Mouse (Mus musculus) heart, postnatal 10 days (tissue): ENCODE measurements at regions not wholly inside any gene's neighbourhood (a gene's known extent, or its start where the extent isn't known, plus 50 kb on each side); places are given as distances from the start of the nearest gene placed in this dataset.
A peak's percentile ranks its signal among the peaks of the same experiment; 100 is the strongest.

Source experiments
- DNase-seq, 2 experiments: peaks; one replicate each; pipeline ENCODE4 v3.0.0; 2021
- intact Hi-C: fragments of 180-260 bp; cut with DNase I; formaldehyde crosslinking; loops from one replicate; pipeline ENCODE4 v1.15.1; 2025

- DNase-seq = no peak
- intact Hi-C loops = no loop called here
These were observed 66.2 kb downstream of the A730009L09Rik start for GRCm38 (mm10) chr16:84581166-84581565.

- intact Hi-C loops = no loop called here
- DNase-seq = peak; percentile 11
These were observed 68.4 kb downstream of the A730009L09Rik start for GRCm38 (mm10) chr16:84583323-84583722.

- peak in 1 of 2 experiments; percentile 2 for DNase-seq
These were observed 68.9 kb downstream of the A730009L09Rik start for GRCm38 (mm10) chr16:84583773-84584229.

GRCm38 (mm10) chr16:84584724-84585399 is 69.9 kb downstream of the A730009L09Rik start:
- intact Hi-C loops = no loop called here
- no peak for DNase-seq

More at GRCm38 (mm10) chr16:84583773-84584229, 68.9 kb downstream of the A730009L09Rik start:
- intact Hi-C loops = no loop called here

- DNase-seq = no peak
- intact Hi-C loops = no loop called here
These were observed 78.1 kb downstream of the A730009L09Rik start for GRCm38 (mm10) chr16:84592978-84593377.

GRCm38 (mm10) chr16:84602969-84603368 is 88.0 kb downstream of the A730009L09Rik start:
- DNase-seq = no peak

GRCm38 (mm10) chr16:84603465-84604205 is 88.7 kb downstream of the A730009L09Rik start:
- intact Hi-C loops = no loop called here

More at GRCm38 (mm10) chr16:84602969-84603368, 88.0 kb downstream of the A730009L09Rik start:
- intact Hi-C loops = no loop called here

GRCm38 (mm10) chr16:84604272-84604975 is 89.5 kb downstream of the A730009L09Rik start:
- no peak for DNase-seq
- intact Hi-C loops = no loop called here

More at GRCm38 (mm10) chr16:84603465-84604205, 88.7 kb downstream of the A730009L09Rik start:
- no peak for DNase-seq

- no peak for DNase-seq
- intact Hi-C loops = no loop called here
These were observed 91.3 kb downstream of the A730009L09Rik start for GRCm38 (mm10) chr16:84606010-84606803.

GRCm38 (mm10) chr16:84606804-84607095 is 91.8 kb downstream of the A730009L09Rik start:
- intact Hi-C loops = no loop called here
- DNase-seq = no peak

- intact Hi-C loops = no loop called here
These were observed 92.6 kb downstream of the A730009L09Rik start for GRCm38 (mm10) chr16:84607503-84607902.

GRCm38 (mm10) chr16:84615683-84616082 is 100.8 kb downstream of the A730009L09Rik start:
- intact Hi-C loops = no loop called here
- no peak for DNase-seq

More at GRCm38 (mm10) chr16:84607503-84607902, 92.6 kb downstream of the A730009L09Rik start:
- no peak for DNase-seq

- intact Hi-C loops = no loop called here
- no peak for DNase-seq
These were observed 101.2 kb downstream of the A730009L09Rik start for GRCm38 (mm10) chr16:84616132-84616531.

GRCm38 (mm10) chr16:84618379-84618778 is 103.5 kb downstream of the A730009L09Rik start:
- DNase-seq = no peak
- intact Hi-C loops = no loop called here

GRCm38 (mm10) chr16:84619876-84620275 is 105.0 kb downstream of the A730009L09Rik start:
- intact Hi-C loops = no loop called here
- DNase-seq = no peak

- intact Hi-C loops = no loop called here
- no peak for DNase-seq
These were observed 105.9 kb downstream of the A730009L09Rik start for GRCm38 (mm10) chr16:84620861-84621260.

GRCm38 (mm10) chr16:84621300-84622031 is 106.5 kb downstream of the A730009L09Rik start:
- intact Hi-C loops = no loop called here
- peak; percentile 19 to 34 for DNase-seq

- intact Hi-C loops = no loop called here
- DNase-seq = no peak
These were observed 108.6 kb downstream of the A730009L09Rik start for GRCm38 (mm10) chr16:84623346-84624085.

GRCm38 (mm10) chr16:84624443-84625109 is 109.7 kb downstream of the A730009L09Rik start:
- intact Hi-C loops = no loop called here
- DNase-seq = no peak
